In the genomic region with DNA sequence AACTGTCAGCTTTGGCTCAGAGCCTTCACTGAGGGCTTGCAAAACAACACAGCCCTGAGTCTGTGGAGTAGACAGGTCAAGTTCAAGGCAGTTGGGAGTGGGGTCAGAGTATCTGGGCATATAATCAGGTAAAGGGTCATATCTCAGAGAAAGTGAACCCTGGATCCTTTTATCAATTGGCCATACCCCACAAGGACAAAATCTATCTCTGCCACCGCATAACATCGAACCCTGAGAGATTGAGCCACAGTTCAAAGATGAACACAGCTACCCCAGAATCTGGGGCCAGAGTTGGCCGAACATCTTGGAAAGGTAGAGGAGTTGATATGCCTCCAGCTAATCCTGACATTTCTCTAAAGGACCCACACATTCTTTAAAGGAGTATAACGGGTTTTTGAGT, we compare ENCODE assay signal across 41 mouse cellular contexts. TPM values are rescaled to one million over a fixed set of nuclear protein-coding genes. Genes with fewer than 3 reads are reported as not detected.
"Had no signal": no experiment of that assay in that cellular context is flagged by ENCODE, and none has a peak within 500 bp of the region (broad histone marks: within the 10 kb centered on the region; RNA-seq: fewer than 3 reads in every experiment).

No protein-coding gene starts in this region.

- H3K27me3 ChIP-seq: hindbrain, embryonic 15.5 days had no signal

- H3K9me3 ChIP-seq: heart, embryonic 10.5 days; heart, embryonic 12.5 days; heart, embryonic 13.5 days; heart, embryonic 15.5 days; hindbrain, embryonic 10.5 days; hindbrain, embryonic 12.5 days; hindbrain, embryonic 13.5 days; hindbrain, embryonic 15.5 days; kidney, embryonic 15.5 days had no signal

- H3K4me3 ChIP-seq: heart, adult 2 months; heart, embryonic 10.5 days; heart, embryonic 12.5 days; heart, embryonic 13.5 days; heart, embryonic 15.5 days; hindbrain, embryonic 10.5 days; hindbrain, embryonic 12.5 days; hindbrain, embryonic 13.5 days; hindbrain, embryonic 15.5 days; kidney, embryonic 15.5 days had no signal

- DNase-seq: heart, adult 18-20 months; heart, adult 2 months; heart, postnatal 10 days; heart, postnatal 14 days; heart, postnatal 36 days; heart, postnatal 4 days; kidney, adult 11 months; kidney, adult 18-20 months; kidney, adult 2 months; kidney, adult 8-10 months; kidney, adult 9 months; kidney, postnatal 10 days; kidney, postnatal 14 days; kidney, postnatal 25 days; kidney, postnatal 36 days; kidney, postnatal 4 days; layer of hippocampus, adult 9-11 months had no signal

- H3K4me1 ChIP-seq: heart, embryonic 10.5 days; hindbrain, embryonic 12.5 days; kidney, embryonic 15.5 days had no signal

- ATAC-seq: hindbrain, embryonic 16.5 days; hindbrain, postnatal 0 days; inflammation-experienced regulatory T-cells, adult 6 months; intestine, embryonic 16.5 days; intestine, postnatal 0 days had no signal

- H3K36me3 ChIP-seq: heart, embryonic 12.5 days; heart, embryonic 13.5 days; heart, embryonic 15.5 days; kidney, embryonic 15.5 days had no signal

- H3K9ac ChIP-seq: heart, embryonic 12.5 days; heart, embryonic 13.5 days; heart, embryonic 15.5 days; hindbrain, embryonic 12.5 days; hindbrain, embryonic 13.5 days; hindbrain, embryonic 14.5 days; hindbrain, embryonic 15.5 days; kidney, embryonic 15.5 days had no signal

- H3K4me2 ChIP-seq: heart, embryonic 11.5 days; heart, embryonic 12.5 days; heart, embryonic 13.5 days; heart, embryonic 15.5 days; hindbrain, embryonic 12.5 days; hindbrain, embryonic 13.5 days; hindbrain, embryonic 14.5 days; hindbrain, embryonic 15.5 days; kidney, embryonic 15.5 days had no signal

- H3K27ac ChIP-seq: heart, adult 2 months; heart, embryonic 10.5 days; heart, embryonic 13.5 days; heart, embryonic 15.5 days; hindbrain, embryonic 10.5 days; hindbrain, embryonic 12.5 days; hindbrain, embryonic 13.5 days; hindbrain, embryonic 14.5 days; hindbrain, embryonic 15.5 days; hindbrain, postnatal 0 days; kidney, embryonic 15.5 days; kidney, postnatal 0 days had no signal

RNA-seq across cellular contexts. Expression of gene Sec14l3, which starts 47.4 kb away (rescaled TPM):
- total RNA-seq: heart, adult 2 months; heart, postnatal 25 days; heart, postnatal 36 days; heart, postnatal 4 days; hematopoietic stem cell, adult 5-6 weeks had no signal
- polyA plus RNA-seq: heart, embryonic 10.5 days; heart, embryonic 11.5 days; heart, embryonic 12.5 days; heart, embryonic 13.5 days; heart, embryonic 14.5 days; hindbrain, embryonic 10.5 days; hindbrain, embryonic 11.5 days; hindbrain, embryonic 12.5 days; inflammation-experienced regulatory T-cells, adult 6 months; intestine, embryonic 14.5 days; intestine, embryonic 16.5 days; intestine, postnatal 0 days; kidney, embryonic 14.5 days; kidney, embryonic 15.5 days; kidney, postnatal 0 days; large intestine, adult 2 months had no signal
